Mouse (Mus musculus) limb, embryonic 12.5 days (tissue): ENCODE data around the gene Rapgef2. TPM values are rescaled to one million over a fixed set of nuclear protein-coding genes. Genes with fewer than 3 reads are reported as not detected.

Source experiments
- ATAC-seq: fragments of 200-750 bp; cut with Nextera tagmentation; 2 replicates; pipeline ENCODE4 v1.8.0; 2017; ENCODE audit warnings: low read depth, moderate TSS enrichment; ENCODE audit not compliant: insufficient number of reproducible peaks, insufficient read depth, low FRiP score, low TSS enrichment
- H3K27ac ChIP-seq: fragments of 300-500 bp; sonication (generic); 2 replicates; pipeline ENCODE4 v1.5.1; 2016; ENCODE audit warnings: mild to moderate bottlenecking, moderate library complexity
- H3K27me3 ChIP-seq: fragments of 300-500 bp; sonication (generic); 2 replicates; pipeline ENCODE4 v1.6.1; 2016; ENCODE audit warnings: mild to moderate bottlenecking, moderate library complexity
- H3K36me3 ChIP-seq: fragments of 300-500 bp; sonication (generic); 2 replicates; pipeline ENCODE4 v1.6.1; 2016; ENCODE audit warnings: mild to moderate bottlenecking, moderate library complexity
- H3K4me1 ChIP-seq: fragments of 300-500 bp; sonication (generic); replicated peaks from 2 replicates; pipeline ENCODE4 v1.6.1; 2016
- H3K4me2 ChIP-seq: fragments of 300-500 bp; sonication (generic); 2 replicates; pipeline ENCODE4 v1.6.1; 2016; ENCODE audit warnings: mild to moderate bottlenecking, moderate library complexity
- H3K4me3 ChIP-seq: fragments of 300-500 bp; sonication (generic); replicated peaks from 2 replicates; pipeline ENCODE4 v1.5.1; 2016; ENCODE audit warnings: mild to moderate bottlenecking
- H3K9ac ChIP-seq: fragments of 300-500 bp; sonication (generic); replicated peaks from 2 replicates; pipeline ENCODE4 v1.6.1; 2016; ENCODE audit warnings: mild to moderate bottlenecking, moderate library complexity
- H3K9me3 ChIP-seq: fragments of 300-500 bp; sonication (generic); 2 replicates; pipeline ENCODE4 v1.6.1; 2016; ENCODE audit warnings: mild to moderate bottlenecking, moderate library complexity
- WGBS: fragments of 180-500 bp; shearing (Covaris S2); methylation state at CpG from one replicate; pipeline ENCODE4 v1.1.7; 2016; 5-methylcytosine and 5-hydroxymethylcytosine counted together
- polyA plus RNA-seq: library from polyadenylated mRNA; unstranded; fragments of >200 nt; fragmentation: Nextera tagmentation; extraction: Ambion mirVana; gene quantifications from 2 replicates; pipeline ENCODE4 v1.2.1, GENCODE M21; 2016

The Rapgef2 gene
- polyA plus RNA-seq, 1 experiment from 2014 or later = 9.8 TPM

DNA sequence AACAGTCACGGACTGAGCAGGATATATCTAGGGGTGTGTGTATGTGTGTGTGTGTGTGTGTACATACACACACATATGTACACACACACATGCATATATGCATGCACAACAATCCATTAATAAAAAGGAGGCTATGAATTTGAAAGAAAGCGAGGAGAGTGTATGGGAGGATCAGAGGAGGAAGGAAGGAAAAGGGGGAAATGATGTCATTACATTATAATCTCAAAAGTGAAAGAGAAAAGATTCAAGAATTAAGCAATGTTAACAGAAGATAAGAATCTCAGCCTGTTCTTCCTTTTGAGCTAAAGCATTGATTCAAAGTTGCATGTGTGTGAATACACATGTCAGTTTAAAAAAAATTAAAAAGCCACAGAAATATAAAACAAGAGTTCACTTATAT is 158.5 kb downstream of the Rapgef2 start:
- no peak for ATAC-seq
- Histone ChIP-seq H3K27me3 (no peaks in the 10 kb centered on the region), H3K9me3 (no peaks in the 10 kb centered on the region), H3K27ac (no peak overlapping the region), H3K4me3 (no peak overlapping the region), H3K4me2 (no peak overlapping the region), H3K9ac (no peak overlapping the region), H3K4me1 (no peaks in the 10 kb centered on the region), H3K36me3 (no peaks in the 10 kb centered on the region; the same call in 1 of the 2 replicates)
- WGBS = 86% methylated on average over 2 of the region's 2 CpGs

DNA sequence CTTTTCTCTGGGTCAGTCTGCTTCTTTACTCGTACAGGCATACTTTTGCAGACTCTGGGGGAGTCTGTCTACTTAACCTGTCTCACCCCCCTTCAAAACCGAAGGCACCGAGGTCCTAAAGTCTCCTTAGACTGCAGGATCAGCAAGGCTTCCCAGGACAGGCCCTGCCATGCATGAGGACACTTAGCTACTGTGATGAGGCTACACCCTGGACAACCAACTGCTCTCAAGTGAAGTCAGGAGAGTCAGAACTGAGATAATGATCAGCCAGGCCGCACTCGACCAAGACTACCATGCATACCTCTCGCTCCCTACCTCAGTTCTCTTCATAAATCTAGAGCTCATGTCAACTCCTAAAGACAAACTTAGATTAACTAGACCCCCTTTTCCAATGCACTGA is 159.5 kb downstream of the Rapgef2 start:
- no peak overlapping the region for H3K27ac ChIP-seq

DNA sequence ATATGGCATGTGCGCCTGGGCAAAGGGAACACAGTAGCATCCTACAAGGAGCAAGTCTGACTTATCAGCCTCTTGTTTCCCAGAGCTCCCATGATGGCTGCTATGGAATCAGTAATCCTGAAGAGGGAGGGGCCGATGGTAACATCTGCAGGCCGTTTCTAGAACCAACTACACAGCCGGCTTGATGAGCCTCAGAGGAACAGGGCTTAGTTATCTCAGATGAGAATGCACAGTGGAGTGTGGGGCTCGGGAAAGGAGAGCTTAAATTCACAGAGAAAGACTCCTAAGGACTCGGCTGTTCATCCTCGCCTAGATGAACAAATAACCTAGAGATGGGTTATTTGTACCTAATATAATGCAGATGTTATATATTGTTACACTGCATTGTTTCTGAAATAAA is 164.9 kb downstream of the Rapgef2 start:
- Histone ChIP-seq H3K9me3 (no peaks in the 10 kb centered on the region), H3K27ac (no peak overlapping the region), H3K9ac (no peak overlapping the region), H3K4me3 (no peak overlapping the region), H3K27me3 (no peaks in the 10 kb centered on the region), H3K4me2 (no peak overlapping the region), H3K36me3 (no peaks in the 10 kb centered on the region), H3K4me1 (no peaks in the 10 kb centered on the region)
- WGBS = 71% methylated on average over 7 of the region's 7 CpGs
- ATAC-seq = no peak

More for the DNA sequence above, 159.5 kb downstream of the Rapgef2 start:
- no peak for ATAC-seq
- Histone ChIP-seq H3K4me2 (no peak overlapping the region), H3K36me3 (no peaks in the 10 kb centered on the region; the same call in 1 of the 2 replicates), H3K4me1 (no peaks in the 10 kb centered on the region), H3K4me3 (no peak overlapping the region), H3K9ac (no peak overlapping the region), H3K9me3 (no peaks in the 10 kb centered on the region), H3K27me3 (no peaks in the 10 kb centered on the region)
- 83% methylated on average over 6 of the region's 6 CpGs for WGBS

DNA sequence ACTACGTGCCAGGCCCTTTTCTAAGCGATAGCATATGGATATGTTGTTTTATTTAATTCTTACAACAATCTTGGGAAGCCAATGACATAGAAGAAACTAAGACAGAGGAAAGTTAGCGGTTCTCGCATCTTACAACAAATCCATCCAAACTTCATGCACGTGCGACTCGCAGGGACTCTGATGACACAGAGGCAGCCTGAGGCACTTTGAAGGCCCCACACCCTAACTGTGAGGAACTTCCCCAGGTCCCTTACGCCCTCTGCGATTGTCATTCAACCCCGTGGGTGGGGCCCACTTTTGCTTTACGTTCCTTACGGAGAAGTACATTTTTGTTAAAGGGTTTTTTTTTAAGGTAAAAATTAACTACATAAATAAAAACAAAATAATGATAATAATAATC is 166.3 kb downstream of the Rapgef2 start:
- no peak overlapping the region for H3K4me3 ChIP-seq
- no peaks in the 10 kb centered on the region for H3K4me1 ChIP-seq
- H3K9ac ChIP-seq = no peak overlapping the region
- no peaks in the 10 kb centered on the region for H3K36me3 ChIP-seq
- no peak overlapping the region for H3K27ac ChIP-seq
- H3K27me3 ChIP-seq = no peaks in the 10 kb centered on the region
- no peak overlapping the region for H3K4me2 ChIP-seq
- no peak for ATAC-seq
- no peaks in the 10 kb centered on the region for H3K9me3 ChIP-seq
- 92% methylated on average over 12 of the region's 12 CpGs for WGBS

DNA sequence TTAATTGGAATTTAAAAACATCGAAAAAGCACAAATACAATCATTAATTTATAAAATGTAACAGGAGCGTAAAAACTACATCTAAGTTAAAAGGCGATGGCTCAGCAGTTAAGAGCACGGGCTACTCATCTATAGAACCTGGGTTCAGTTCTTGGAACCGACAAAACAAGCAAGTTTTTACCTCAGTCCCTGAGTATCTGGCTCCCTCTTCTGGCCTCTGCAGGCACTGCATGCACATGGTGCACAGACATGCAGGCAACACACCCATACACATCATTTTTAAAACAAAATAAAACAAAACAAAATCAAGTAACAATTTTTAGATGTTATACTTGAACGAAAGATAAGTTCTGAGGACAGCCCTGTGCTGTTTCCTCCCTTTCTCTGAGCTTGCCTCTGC is 176.2 kb downstream of the Rapgef2 start:
- WGBS = 95% methylated on average over 6 of the region's 6 CpGs
- Histone ChIP-seq H3K27ac (no peak overlapping the region), H3K4me2 (no peak overlapping the region), H3K4me1 (no peaks in the 10 kb centered on the region; the same call in 1 of the 2 replicates), H3K36me3 (peaks cover 12% of the 10 kb centered on the region; the same call in 1 of the 2 replicates), H3K9me3 (no peaks in the 10 kb centered on the region), H3K4me3 (no peak overlapping the region), H3K27me3 (no peaks in the 10 kb centered on the region), H3K9ac (no peak overlapping the region)
- no peak for ATAC-seq

DNA sequence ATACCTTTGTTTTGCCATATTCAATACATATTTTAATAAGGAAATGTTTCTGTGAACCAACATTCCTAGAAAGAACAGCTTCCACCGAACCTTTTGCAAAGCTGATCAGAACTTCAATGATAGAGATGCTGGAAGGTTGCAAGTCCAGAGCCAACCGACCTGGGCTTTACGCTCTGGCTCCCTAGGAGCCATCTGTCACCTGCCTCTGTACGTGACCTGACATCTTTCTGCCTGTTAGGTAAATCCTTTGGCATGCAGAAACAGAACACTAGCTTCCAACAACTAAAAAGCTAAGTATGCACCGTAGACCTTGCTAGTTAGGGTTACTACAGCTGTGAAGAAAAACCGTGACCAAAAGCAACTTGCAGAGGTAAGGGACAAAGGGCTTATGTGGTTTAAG is 178.1 kb downstream of the Rapgef2 start:
- WGBS = 82% methylated on average over 6 of the region's 6 CpGs
- no peaks in the 10 kb centered on the region for H3K27me3 ChIP-seq
- ATAC-seq = no peak
- no peaks in the 10 kb centered on the region for H3K4me1 ChIP-seq
- H3K27ac ChIP-seq = no peak overlapping the region
- H3K4me2 ChIP-seq = no peak overlapping the region
- H3K4me3 ChIP-seq = no peak overlapping the region
- H3K9ac ChIP-seq = no peak overlapping the region
- peaks cover 18% of the 10 kb centered on the region for H3K36me3 ChIP-seq
- H3K9me3 ChIP-seq = no peaks in the 10 kb centered on the region

GRCm38 (mm10) chr3:79106360-79106759 is 180.0 kb downstream of the Rapgef2 start:
- Histone ChIP-seq H3K9me3 (no peaks in the 10 kb centered on the region), H3K27ac (no peak overlapping the region), H3K27me3 (no peaks in the 10 kb centered on the region), H3K4me2 (no peak overlapping the region), H3K4me1 (no peaks in the 10 kb centered on the region), H3K36me3 (peaks cover 19% of the 10 kb centered on the region), H3K9ac (no peak overlapping the region), H3K4me3 (no peak overlapping the region)
- WGBS = 79% methylated on average over 2 of the region's 2 CpGs
- no peak for ATAC-seq

GRCm38 (mm10) chr3:79103604-79104003 is 182.7 kb downstream of the Rapgef2 start:
- H3K4me1 ChIP-seq = no peaks in the 10 kb centered on the region
- 94% methylated on average over 9 of the region's 9 CpGs for WGBS
- no peaks in the 10 kb centered on the region for H3K27me3 ChIP-seq
- no peak overlapping the region for H3K27ac ChIP-seq
- no peak overlapping the region for H3K4me2 ChIP-seq
- H3K36me3 ChIP-seq = peaks cover 20% of the 10 kb centered on the region
- no peaks in the 10 kb centered on the region for H3K9me3 ChIP-seq
- H3K4me3 ChIP-seq = no peak overlapping the region
- no peak overlapping the region for H3K9ac ChIP-seq
- ATAC-seq = no peak

DNA sequence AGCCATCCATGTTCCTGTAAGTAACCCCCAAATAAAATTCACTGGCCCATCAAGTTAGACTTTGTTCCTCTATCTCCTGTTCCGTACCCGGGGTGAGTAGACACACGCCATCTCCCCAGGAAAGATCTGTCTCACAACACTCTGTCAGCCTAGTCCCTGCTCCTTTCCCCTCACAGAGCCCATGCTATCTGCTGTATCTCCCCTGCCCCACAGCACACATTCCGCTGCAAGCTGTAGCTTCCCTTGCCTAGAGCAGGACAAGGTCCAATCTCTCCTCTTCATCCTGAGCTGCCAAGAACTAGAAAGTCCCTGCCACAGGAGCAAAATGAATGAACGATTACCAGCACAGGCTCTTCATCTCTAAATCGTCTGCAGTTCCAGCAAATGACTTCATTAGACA is 184.6 kb downstream of the Rapgef2 start:
- H3K9ac ChIP-seq = no peak overlapping the region
- H3K27ac ChIP-seq = no peak overlapping the region
- no peaks in the 10 kb centered on the region for H3K9me3 ChIP-seq
- no peak for ATAC-seq
- H3K4me1 ChIP-seq = no peaks in the 10 kb centered on the region
- peaks cover 31% of the 10 kb centered on the region for H3K36me3 ChIP-seq
- WGBS = 84% methylated on average over 6 of the region's 6 CpGs
- H3K27me3 ChIP-seq = no peaks in the 10 kb centered on the region
- H3K4me3 ChIP-seq = no peak overlapping the region
- no peak overlapping the region for H3K4me2 ChIP-seq

- Histone ChIP-seq H3K4me3 (no peak overlapping the region), H3K36me3 (peaks cover 31% of the 10 kb centered on the region), H3K27ac (no peak overlapping the region), H3K4me2 (no peak overlapping the region), H3K4me1 (no peaks in the 10 kb centered on the region), H3K9ac (no peak overlapping the region), H3K27me3 (no peaks in the 10 kb centered on the region), H3K9me3 (no peaks in the 10 kb centered on the region)
- no peak for ATAC-seq
- WGBS = 94% methylated on average over 7 of the region's 7 CpGs
Measured at GRCm38 (mm10) chr3:79100831-79101230, 185.5 kb downstream of the Rapgef2 start.

DNA sequence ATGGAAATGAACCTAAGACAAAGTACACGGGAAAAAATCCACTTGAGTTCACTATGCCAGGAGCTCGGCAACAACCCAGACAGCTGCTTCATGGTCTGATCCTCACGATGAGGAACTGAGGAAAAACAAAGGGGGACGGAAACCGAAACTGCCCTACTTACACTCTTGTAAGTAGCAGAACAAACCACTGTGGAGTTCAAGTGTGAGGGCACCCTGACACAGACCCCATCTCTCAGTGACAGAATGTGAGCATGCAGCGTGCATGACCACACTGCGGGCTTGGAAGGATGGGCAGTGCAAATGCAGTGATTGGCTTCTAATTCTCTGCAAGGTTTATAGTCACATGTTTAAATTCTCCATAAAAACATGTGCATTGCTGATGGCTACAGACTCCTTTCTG is 197.2 kb downstream of the Rapgef2 start:
- no peak overlapping the region for H3K27ac ChIP-seq
- H3K4me2 ChIP-seq = no peak overlapping the region
- peaks cover 80% of the 10 kb centered on the region for H3K36me3 ChIP-seq
- no peaks in the 10 kb centered on the region for H3K9me3 ChIP-seq
- no peak overlapping the region for H3K4me3 ChIP-seq
- no peaks in the 10 kb centered on the region for H3K4me1 ChIP-seq
- H3K27me3 ChIP-seq = no peaks in the 10 kb centered on the region
- no peak for ATAC-seq
- WGBS = 86% methylated on average over 7 of the region's 7 CpGs
- H3K9ac ChIP-seq = no peak overlapping the region

- no peaks in the 10 kb centered on the region for H3K27me3 ChIP-seq
- H3K4me1 ChIP-seq = no peaks in the 10 kb centered on the region
- no peak overlapping the region for H3K27ac ChIP-seq
- no peak overlapping the region for H3K4me2 ChIP-seq
- H3K36me3 ChIP-seq = peaks cover 82% of the 10 kb centered on the region
- 91% methylated on average over 5 of the region's 5 CpGs for WGBS
- ATAC-seq = no peak
- no peaks in the 10 kb centered on the region for H3K9me3 ChIP-seq
- no peak overlapping the region for H3K4me3 ChIP-seq
- H3K9ac ChIP-seq = no peak overlapping the region
Measured at GRCm38 (mm10) chr3:79088461-79088860, 197.9 kb downstream of the Rapgef2 start.
